Mouse (Mus musculus): Measurements from ENCODE around the gene Irak1bp1. TPM values are rescaled to one million over a fixed set of nuclear protein-coding genes. Genes with fewer than 3 reads are reported as not detected.

Gene Irak1bp1
- total RNA-seq, 2 experiments from 2014 or later, result 3.9 to 4.1 TPM

GRCm38 (mm10) chr9:82884177-82884576 is 54.8 kb downstream of the Irak1bp1 start:
- DNase-seq, result no peak

- DNase-seq, result no peak
Observed at GRCm38 (mm10) chr9:82888645-82889044, 59.3 kb downstream of the Irak1bp1 start.

Other genes with a start within 250 kb of the Irak1bp1 start
- 10 to 100 TPM; 52.1 to 53.4 TPM for gene Phip, start 146.0 kb downstream of the Irak1bp1 start, total RNA-seq (2021)

All from heart, postnatal 4 days (tissue).